Mouse (Mus musculus) right cerebral cortex, postnatal 4 days (tissue): ENCODE measurements at regions not wholly inside any gene's neighbourhood (a gene's known extent, or its start where the extent isn't known, plus 50 kb on each side); places are given as distances from the start of the nearest gene placed in this dataset.

Experiments
- DNase-seq: peaks from one replicate; pipeline ENCODE4 v3.0.0-alpha.2; 2022

GRCm38 (mm10) chr13:79057424-79057823, 857.9 kb upstream of the Nr2f1 start:
- DNase-seq, result no peak

DNA sequence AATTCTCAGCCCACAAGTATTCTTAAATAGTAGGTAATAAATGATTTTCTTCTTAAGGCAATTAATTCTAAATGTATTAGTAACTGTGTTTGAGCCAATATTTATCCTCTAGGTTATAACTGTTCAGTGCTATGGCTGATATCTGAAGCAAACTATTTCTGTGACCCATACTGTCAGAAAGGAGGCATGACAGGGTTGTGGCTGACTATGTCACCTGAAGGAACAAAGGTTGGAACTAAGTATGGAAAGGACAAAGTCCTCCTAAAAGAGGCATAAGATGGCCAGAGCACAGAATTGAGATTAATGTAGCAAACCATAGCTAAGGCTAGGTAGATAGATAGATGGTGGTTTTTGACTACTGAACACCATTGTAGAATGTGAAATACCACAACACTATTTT, 854.9 kb upstream of the Nr2f1 start:
- no peak for DNase-seq

DNA sequence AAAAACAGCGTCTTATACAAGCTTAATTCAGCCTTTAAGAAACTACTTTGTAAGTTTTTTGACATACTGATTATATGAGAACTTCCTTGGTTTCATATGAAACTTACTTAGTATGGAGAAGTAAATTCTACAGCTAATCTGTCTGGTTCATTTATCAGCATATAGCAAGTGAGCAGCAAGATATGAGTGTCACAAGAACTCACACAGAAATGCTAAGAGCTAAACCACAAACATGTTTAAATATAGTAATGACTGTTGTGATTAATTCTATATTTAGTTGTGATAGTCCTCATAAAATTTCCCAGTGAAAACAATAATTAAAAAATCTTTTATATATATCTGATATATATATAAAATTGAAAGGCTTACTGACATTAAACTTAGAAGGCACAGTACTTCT, 853.9 kb upstream of the Nr2f1 start:
- no peak for DNase-seq

- DNase-seq, result no peak
Observed at GRCm38 (mm10) chr13:79047240-79047639, 847.7 kb upstream of the Nr2f1 start.

DNA sequence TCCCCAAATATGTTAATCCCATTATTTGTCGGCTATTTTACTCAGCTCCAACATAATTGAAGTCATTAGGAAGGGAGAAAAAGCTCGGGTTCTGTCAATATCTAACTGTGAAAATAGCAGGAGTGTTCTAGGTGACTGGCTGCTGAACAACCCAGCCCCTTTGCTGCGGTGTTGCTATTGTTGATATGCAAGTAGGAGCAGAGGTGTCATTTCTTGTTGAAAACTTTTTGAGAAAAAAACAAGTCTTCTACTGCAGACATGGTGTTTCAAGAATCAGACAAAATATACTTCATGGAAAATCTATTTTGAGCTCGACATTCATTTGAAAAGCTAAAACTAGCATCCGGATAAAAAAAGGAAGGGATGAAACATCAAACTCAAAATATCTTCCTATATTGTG, 845.1 kb upstream of the Nr2f1 start:
- no peak for DNase-seq

- no peak for DNase-seq
Observed at GRCm38 (mm10) chr13:79037883-79038282, 838.3 kb upstream of the Nr2f1 start.

GRCm38 (mm10) chr13:79035276-79035675, 835.7 kb upstream of the Nr2f1 start:
- no peak for DNase-seq

DNA sequence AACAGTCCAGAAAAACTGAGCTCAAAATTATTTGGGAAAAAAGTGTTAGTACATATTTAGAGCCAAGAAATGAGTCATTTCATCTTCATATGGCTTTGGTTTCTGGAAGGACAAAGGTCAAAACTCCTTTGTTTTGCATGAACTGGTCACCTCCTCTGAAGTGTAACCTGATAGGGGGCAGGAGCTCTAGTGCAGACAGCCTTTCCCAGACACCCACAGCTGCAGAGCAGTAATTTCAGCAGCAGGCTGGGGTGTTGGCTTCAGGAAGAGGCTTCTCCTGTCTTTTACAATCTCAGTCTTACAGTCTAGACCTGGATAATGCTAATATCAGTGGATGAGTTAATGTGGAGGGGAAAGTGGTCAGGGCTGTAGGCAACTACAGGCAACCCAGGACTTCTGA, 830.4 kb upstream of the Nr2f1 start:
- no peak for DNase-seq

- DNase-seq, result peak; percentile 17
Observed at GRCm38 (mm10) chr13:79027877-79028760, 828.6 kb upstream of the Nr2f1 start.

- DNase-seq, result no peak
Observed at GRCm38 (mm10) chr13:79025645-79026044, 826.1 kb upstream of the Nr2f1 start.

DNA sequence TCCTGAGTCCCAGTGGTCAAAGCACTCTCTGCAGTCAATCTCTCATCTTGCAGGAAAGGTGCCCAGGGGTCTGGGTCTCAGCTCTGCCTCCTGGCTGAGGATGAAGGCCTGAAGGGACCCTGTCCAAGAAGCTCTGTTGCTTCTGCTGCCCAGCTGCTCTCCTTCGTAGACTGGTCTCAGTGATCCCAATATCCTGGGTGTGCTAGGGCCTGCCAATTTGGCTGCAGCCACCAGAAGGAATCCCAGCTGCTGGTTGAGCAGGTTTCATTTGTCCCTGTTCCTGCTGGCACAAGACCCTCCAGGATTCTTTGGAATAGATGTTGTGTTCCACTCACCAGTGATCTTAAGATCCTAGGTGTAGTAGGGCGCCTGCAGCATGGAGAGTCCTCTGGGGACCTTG, 818.5 kb upstream of the Nr2f1 start:
- DNase-seq, result no peak

DNA sequence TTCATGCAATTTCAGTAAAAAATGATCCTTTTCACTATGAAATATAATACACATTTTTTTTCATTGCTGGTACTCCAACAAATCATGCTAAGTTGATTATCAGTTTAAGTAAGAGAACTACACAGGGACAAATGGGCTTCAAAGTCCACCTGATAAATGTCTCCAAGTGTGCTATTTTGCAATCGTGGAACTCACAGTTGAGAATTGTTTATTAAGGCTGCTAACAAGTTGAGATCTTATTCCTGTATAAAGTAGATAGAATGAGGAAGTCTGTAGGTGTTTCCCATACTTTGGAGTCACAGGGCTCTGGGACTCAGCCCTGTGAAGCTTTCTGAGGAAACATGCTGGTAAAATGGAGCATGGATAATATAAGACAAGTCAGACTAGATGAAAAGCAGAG, 803.8 kb upstream of the Nr2f1 start:
- no peak for DNase-seq

DNA sequence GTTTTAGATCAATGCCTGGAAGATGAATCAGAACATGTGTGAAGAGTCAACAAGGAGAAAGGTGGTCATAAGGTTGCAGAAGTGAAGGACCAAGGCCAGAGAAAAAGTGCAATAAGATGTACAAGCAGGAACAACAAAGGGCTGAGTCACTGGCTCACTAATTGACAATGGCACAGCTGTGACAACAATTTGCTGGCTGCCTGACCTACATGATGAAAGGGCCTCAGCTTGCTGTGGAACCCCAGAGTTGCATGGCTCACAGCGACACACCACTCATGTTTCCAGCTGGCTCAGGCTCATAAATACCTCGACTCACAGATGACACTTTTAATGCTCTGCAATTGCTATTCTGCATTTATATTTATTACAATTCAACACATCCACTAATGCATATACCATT, 799.3 kb upstream of the Nr2f1 start:
- no peak for DNase-seq

- DNase-seq, result no peak
Observed at GRCm38 (mm10) chr13:78992326-78992725, 792.8 kb upstream of the Nr2f1 start.

GRCm38 (mm10) chr13:78985921-78986320, 786.4 kb upstream of the Nr2f1 start:
- no peak for DNase-seq

DNA sequence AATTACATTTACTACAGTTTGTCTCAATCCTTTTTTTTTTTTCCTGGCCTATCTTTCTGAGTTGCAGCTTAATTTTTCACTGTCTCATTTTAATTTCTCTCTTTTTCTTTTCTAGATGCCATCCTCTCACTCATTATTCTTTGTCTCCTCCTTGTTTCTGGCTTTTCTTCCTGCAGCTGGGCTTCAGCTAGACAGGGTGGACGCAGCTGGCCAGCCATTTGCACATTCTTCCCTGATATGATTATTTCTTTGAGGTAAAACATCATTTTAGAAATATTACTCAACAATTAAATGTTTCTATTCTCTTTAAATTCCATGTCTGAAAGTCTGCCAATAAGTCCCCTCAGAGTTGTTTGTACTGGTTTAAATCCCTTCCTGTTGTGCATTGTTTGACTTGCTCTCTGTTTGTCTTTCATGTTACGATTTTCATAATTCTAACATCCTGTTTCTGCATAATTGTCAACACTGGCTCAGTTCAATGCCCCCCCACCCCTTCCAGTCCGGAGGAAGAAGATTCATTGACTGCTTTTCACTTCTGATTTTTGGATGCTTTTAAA, 777.7 kb upstream of the Nr2f1 start:
- no peak for DNase-seq

GRCm38 (mm10) chr13:78938351-78938741, 738.8 kb upstream of the Nr2f1 start:
- no peak for DNase-seq

GRCm38 (mm10) chr13:78937389-78938350, 738.1 kb upstream of the Nr2f1 start:
- DNase-seq, result no peak

DNA sequence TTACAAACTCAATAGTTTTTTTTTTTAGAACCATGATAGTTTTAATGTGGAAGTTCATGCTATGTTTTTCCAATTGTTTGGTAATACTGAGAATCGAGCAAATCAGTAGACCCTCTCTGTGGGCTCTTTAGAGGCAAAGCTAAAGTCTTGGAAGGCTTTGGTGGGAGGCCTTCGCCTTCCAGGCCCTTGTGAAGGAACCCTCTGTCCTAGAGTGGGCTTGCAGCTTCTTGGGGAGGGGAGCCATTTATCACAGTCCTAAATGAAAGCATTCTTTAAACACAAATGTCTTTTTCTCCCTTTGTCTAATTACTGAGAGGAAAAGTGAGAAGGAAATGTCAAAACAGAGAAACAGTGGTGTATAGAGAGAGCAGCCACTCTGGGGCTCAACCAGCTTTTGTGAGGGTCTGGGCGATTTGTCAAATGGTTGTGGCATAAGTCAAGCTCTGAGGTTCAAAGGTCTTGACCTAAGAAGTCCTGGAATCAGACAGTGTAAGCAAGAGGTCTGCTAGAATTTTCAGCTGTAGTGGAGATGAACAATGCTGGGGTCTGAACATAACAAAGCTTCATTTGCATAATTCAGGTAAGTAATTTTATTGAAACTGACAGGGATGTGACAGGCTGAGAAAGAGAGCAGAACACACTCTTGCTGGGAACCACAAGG, 736.6 kb upstream of the Nr2f1 start:
- DNase-seq, result no peak

DNA sequence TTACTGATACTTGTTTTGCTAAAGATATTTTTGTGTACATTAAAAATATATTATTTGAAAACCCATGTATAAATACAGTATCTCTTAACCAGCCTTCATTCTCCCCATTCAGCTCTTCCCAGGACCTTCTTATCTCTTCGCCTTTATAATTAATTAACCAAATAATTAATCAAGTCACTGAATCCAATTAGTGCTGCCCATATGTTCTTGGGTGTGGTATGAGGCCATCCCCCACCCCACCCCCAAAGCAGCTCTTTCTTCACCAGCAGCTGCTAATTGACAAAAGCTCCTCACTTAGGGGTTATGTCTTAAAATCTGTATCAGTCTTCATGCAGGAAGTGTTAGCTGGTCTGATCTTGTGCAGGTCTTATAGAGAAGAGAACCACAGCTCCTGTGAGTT, 728.8 kb upstream of the Nr2f1 start:
- DNase-seq, result no peak

DNA sequence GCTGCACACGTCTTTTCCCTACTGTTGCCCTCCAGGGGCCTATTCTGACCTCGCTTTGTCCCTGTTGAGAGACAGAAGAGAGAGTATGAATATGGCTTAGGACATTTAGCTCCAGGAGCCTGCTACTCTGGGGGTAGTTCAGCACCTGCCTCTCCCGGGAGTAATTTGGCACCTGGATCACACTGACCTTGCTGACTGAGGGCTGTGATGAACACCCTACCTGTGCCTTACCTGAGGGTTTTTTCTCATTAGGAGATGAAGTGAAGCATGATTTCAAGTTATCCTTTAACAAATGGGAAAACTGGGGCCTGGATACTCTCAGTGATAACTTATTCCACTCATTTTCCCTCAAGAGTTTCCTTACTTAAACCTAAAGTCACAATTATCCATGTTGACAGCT, 721.2 kb upstream of the Nr2f1 start:
- DNase-seq, result no peak

- DNase-seq, result no peak
Observed at GRCm38 (mm10) chr13:78909839-78910238, 710.3 kb upstream of the Nr2f1 start.

- no peak for DNase-seq
Observed at GRCm38 (mm10) chr13:78904102-78904501, 704.5 kb upstream of the Nr2f1 start.
